Mouse (Mus musculus): ENCODE measurements around the gene Hist2h3b. TPM values are rescaled to one million over a fixed set of nuclear protein-coding genes. Genes with fewer than 3 reads are reported as not detected.
"Not testable (repeated sequence)": the region's sequence is repeated elsewhere in the genome, so short reads cannot be mapped to it uniquely, and the experiment has no call there.

Hist2h3b gene
- polyA plus RNA-seq, 1 experiment from 2014 or later, result 97.1 TPM

DNA sequence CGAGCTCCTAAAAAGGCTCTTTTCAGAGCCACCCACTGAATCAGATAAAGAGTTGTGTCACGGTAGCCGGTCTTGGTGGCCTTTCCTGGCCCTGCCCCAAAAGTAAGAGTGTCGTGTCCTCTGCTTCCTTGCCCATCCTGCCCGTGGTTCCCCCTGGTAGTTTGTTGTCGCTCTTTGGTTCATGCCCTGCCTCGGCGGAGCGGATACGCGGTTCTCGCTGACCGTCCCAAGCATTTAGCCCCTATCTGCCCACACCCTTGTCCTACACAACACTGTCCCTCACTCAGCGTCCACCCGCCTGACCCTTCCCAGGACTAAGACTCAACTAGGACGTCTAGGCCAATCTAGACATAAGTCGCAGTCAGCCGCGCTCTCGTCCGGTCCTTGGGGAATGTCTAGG is 22.4 kb upstream of the Hist2h3b start:
- H3K9ac ChIP-seq (ENCODE audit: low read length), result not testable (repeated sequence)
- Histone ChIP-seq H3K4me2 (0 out of 2 replicates have a peak overlapping the region, but pooled peaks have one; percentile 28), H3K4me1 (ENCODE audit: control insufficient read depth, insufficient read depth, low read length) (peaks cover 16% of the 10 kb centered on the region)

DNA sequence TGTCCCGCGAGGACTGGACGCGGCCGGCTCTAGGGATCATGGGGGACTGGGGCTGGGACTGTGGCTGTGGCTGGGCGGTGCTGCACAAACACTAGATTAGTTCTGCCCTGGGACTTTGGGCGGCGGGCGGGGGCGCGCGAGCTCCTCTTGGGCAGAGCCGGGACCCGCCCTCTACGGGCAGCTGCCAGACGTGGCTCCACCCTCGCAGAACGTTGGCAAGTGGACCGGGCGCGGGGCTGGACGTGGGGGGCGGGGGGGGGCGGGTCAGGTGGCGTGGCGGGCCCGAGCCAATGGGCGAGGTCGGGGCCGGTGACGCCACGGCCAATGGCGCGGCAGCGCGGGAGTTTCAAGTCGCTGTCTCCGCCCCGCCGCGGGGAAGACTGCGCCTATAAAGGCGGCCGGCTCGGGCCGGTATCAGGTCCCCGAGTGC is 22.0 kb upstream of the Hist2h3b start, which contains the start of gene Hist2h3c1:
Gene Hist2h3c1, plus strand, starts transcription at position 259 of the 430 bp plus-strand sequence.
- Histone ChIP-seq H3K4me2 (peak within 1 kb of the TSS; percentile 59), H3K9ac (ENCODE audit: low read length) (peak within 1 kb of the TSS; percentile 78), H3K27ac (ENCODE audit: low read depth, low read length) (peak within 1 kb of the TSS; percentile 82), H3K4me1 (ENCODE audit: control insufficient read depth, insufficient read depth, low read length) (peaks cover 16% of the 10 kb centered on the region), H3K4me3 (ENCODE audit: low read depth, low read length) (peak within 1 kb of the TSS; percentile 41)
- not testable (repeated sequence) for DNase-seq (ENCODE audit: low spot score, missing footprints); H3K9me3 ChIP-seq (ENCODE audit: control insufficient read depth, low read length); H3K36me3 ChIP-seq (ENCODE audit: control insufficient read depth, insufficient read depth, low read length); H3K27me3 ChIP-seq (ENCODE audit: control insufficient read depth, insufficient read depth, low read length)
- ATAC-seq (ENCODE audit: low FRiP score), result peak; percentile 93
- no CpG with 5 or more reads among the region's 47 CpGs for WGBS

More for the DNA sequence above, 22.4 kb upstream of the Hist2h3b start:
- not testable (repeated sequence) for H3K27ac ChIP-seq (ENCODE audit: low read depth, low read length); H3K27me3 ChIP-seq (ENCODE audit: control insufficient read depth, insufficient read depth, low read length); DNase-seq (ENCODE audit: low spot score, missing footprints); H3K36me3 ChIP-seq (ENCODE audit: control insufficient read depth, insufficient read depth, low read length); ATAC-seq (ENCODE audit: low FRiP score); H3K9me3 ChIP-seq (ENCODE audit: control insufficient read depth, low read length)
- 0 out of 2 replicates have a peak overlapping the region, but pooled peaks have one; percentile 22 for H3K4me3 ChIP-seq (ENCODE audit: low read depth, low read length)
- 0% methylated on average over 10 of the region's 21 CpGs for WGBS

DNA sequence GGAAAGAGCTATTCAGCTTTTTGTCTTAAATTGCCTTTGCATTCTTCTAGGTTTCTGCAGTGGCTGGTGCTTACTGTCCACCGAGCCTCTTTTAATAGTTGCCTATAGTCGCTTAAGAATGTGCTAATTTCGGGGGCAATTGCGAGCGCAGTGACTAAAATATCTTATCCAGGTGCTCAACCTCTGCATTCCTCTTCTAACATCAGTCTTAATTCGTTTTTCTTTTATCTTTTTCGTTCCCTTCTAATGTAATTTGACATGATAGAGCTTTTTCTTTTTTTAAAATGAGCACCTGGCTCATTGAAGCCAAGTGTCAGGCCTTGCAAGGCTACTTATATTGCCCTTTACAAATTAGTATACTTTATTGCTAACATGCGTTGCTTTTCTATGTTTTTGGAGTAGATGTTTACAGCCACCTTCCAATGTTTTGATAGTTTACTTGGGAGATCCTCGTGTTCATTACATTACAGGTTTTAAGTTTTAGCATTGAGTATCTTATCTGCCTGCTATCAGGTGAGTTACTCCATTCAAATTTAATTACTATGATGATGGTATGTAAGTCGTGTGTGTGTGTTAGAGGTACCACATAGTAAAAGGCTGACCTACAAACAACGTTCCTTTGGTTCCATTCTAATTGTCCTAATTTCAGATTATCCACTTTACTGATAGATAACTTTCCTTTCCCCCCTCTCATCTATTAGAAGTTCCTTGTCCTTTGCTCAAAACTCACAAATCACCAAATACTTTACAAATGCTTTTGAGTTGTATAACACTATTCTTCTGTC is 20.9 kb upstream of the Hist2h3b start:
- Histone ChIP-seq H3K9me3 (ENCODE audit: control insufficient read depth, low read length) (no peaks in the 10 kb centered on the region), H3K27ac (ENCODE audit: low read depth, low read length) (peak overlapping the region; percentile 82), H3K4me3 (ENCODE audit: low read depth, low read length) (peak overlapping the region; percentile 41), H3K4me1 (ENCODE audit: control insufficient read depth, insufficient read depth, low read length) (peaks cover 16% of the 10 kb centered on the region), H3K4me2 (peak overlapping the region; percentile 59), H3K9ac (ENCODE audit: low read length) (peak overlapping the region; percentile 78), H3K36me3 (ENCODE audit: control insufficient read depth, insufficient read depth, low read length) (no peaks in the 10 kb centered on the region), H3K27me3 (ENCODE audit: control insufficient read depth, insufficient read depth, low read length) (no peaks in the 10 kb centered on the region)
- ATAC-seq (ENCODE audit: low FRiP score) (no peak), DNase-seq (ENCODE audit: low spot score, missing footprints) (peak; percentile 93)
- WGBS, result 2% methylated on average over 11 of the region's 11 CpGs

DNA sequence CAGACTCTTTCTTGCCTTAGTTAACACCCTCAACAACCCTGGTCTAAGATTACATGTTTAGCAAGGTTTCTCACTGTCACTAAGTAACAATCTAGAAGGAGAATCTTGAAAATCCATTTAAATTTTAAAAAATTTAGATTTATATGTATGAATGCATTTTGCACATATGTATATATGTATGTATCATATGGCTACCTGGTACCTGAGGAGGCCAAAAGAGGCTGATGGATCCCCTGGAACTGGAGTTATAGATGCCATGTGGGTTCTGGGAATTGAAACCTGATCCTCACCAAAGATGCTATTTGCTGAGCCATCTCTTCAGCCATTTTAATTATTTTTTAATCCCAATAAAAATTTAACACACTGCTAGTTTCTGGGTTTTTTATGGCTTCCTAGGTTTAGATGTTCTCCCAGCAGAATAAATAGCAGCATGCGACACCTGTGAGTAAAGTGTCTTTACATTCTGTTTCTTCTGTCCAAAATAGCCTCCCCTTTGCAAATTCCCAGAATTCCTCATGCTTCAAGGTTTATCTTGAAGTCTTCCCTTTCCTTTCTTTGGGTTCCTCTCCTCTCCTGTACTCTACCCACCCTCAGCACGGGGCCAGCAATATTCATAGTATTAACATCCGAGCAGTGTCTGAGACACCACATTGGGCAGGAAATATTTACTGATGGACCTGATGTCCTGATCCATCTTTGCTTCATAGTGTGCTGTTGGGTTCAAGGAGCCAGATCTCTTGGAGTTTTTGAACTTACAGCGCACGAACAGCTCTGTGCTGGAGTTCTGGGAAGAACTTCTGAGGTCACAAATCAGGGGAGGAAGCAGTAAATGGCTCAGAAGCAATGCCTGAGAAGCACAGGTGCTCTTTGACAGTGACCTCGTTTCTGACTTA is 20.1 kb upstream of the Hist2h3b start:
- Histone ChIP-seq H3K27me3 (ENCODE audit: control insufficient read depth, insufficient read depth, low read length) (no peaks in the 10 kb centered on the region), H3K27ac (ENCODE audit: low read depth, low read length) (peak overlapping the region; percentile 30; the same call in 1 of the 2 replicates), H3K9me3 (ENCODE audit: control insufficient read depth, low read length) (no peaks in the 10 kb centered on the region), H3K4me2 (peak overlapping the region; percentile 59), H3K4me3 (ENCODE audit: low read depth, low read length) (peak overlapping the region; percentile 41; the same call in 1 of the 2 replicates), H3K9ac (ENCODE audit: low read length) (peak overlapping the region; percentile 78), H3K36me3 (ENCODE audit: control insufficient read depth, insufficient read depth, low read length) (no peaks in the 10 kb centered on the region), H3K4me1 (ENCODE audit: control insufficient read depth, insufficient read depth, low read length) (peaks cover 16% of the 10 kb centered on the region)
- 58% methylated on average over 6 of the region's 6 CpGs for WGBS
- DNase-seq (ENCODE audit: low spot score, missing footprints) (peak; percentile 88), ATAC-seq (ENCODE audit: low FRiP score) (no peak)

DNA sequence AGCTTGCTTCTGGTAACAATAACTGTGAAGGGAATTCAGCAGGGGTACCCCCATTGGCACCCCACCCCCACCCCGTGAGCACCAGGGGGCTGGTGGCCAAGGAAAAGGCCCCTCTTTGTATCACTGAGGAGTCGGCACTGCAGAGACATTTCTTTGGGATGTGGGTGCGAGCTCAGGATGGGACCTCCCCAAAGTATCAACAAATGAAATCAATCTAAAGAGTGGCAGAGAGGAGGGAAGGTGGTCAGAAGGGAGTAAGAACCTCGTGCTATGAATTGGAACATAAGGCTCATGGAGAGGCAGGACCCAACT is 19.5 kb upstream of the Hist2h3b start:
- Histone ChIP-seq H3K4me2 (peak overlapping the region; percentile 59; the same call in 1 of the 2 replicates), H3K27ac (ENCODE audit: low read depth, low read length) (peak overlapping the region; percentile 30; the same call in 1 of the 2 replicates)
- ATAC-seq (ENCODE audit: low FRiP score), result no peak

DNA sequence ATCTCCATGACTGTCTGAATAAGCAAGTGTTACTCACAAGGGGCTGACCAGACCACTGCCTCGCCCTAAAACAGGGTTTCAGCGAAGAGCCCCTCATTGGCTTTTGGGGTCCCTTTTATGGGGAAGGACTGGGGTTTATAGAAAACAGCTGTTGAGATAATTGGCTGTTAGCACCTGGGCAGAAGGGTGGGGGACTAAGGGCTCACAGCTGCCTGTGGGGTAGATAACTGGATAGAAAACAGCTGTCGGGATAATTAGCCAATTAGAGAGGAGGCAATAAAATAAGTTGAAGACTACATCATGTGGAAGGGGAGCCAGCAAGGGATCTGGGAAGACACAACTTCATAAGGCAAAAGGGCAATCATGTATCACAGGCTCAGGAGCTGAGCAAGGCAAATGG is 17.6 kb upstream of the Hist2h3b start:
- H3K9me3 ChIP-seq (ENCODE audit: control insufficient read depth, low read length), result no peaks in the 10 kb centered on the region
- ATAC-seq (ENCODE audit: low FRiP score) (no peak), DNase-seq (ENCODE audit: low spot score, missing footprints) (no peak)
- H3K36me3 ChIP-seq (ENCODE audit: control insufficient read depth, insufficient read depth, low read length), result no peaks in the 10 kb centered on the region
- no peak overlapping the region for H3K9ac ChIP-seq (ENCODE audit: low read length)
- no peaks in the 10 kb centered on the region for H3K27me3 ChIP-seq (ENCODE audit: control insufficient read depth, insufficient read depth, low read length)
- peaks cover 8% of the 10 kb centered on the region for H3K4me1 ChIP-seq (ENCODE audit: control insufficient read depth, insufficient read depth, low read length)
- no peak overlapping the region for H3K4me2 ChIP-seq
- 83% methylated on average over 3 of the region's 3 CpGs for WGBS
- H3K4me3 ChIP-seq (ENCODE audit: low read depth, low read length), result no peak overlapping the region
- H3K27ac ChIP-seq (ENCODE audit: low read depth, low read length), result no peak overlapping the region

More for the DNA sequence above, 19.5 kb upstream of the Hist2h3b start:
- Histone ChIP-seq H3K27me3 (ENCODE audit: control insufficient read depth, insufficient read depth, low read length) (no peaks in the 10 kb centered on the region), H3K9me3 (ENCODE audit: control insufficient read depth, low read length) (no peaks in the 10 kb centered on the region), H3K9ac (ENCODE audit: low read length) (no peak overlapping the region), H3K4me3 (ENCODE audit: low read depth, low read length) (no peak overlapping the region), H3K36me3 (ENCODE audit: control insufficient read depth, insufficient read depth, low read length) (no peaks in the 10 kb centered on the region), H3K4me1 (ENCODE audit: control insufficient read depth, insufficient read depth, low read length) (peaks cover 16% of the 10 kb centered on the region)
- peak; percentile 82 for DNase-seq (ENCODE audit: low spot score, missing footprints)
- WGBS, result 52% methylated on average over 4 of the region's 4 CpGs

DNA sequence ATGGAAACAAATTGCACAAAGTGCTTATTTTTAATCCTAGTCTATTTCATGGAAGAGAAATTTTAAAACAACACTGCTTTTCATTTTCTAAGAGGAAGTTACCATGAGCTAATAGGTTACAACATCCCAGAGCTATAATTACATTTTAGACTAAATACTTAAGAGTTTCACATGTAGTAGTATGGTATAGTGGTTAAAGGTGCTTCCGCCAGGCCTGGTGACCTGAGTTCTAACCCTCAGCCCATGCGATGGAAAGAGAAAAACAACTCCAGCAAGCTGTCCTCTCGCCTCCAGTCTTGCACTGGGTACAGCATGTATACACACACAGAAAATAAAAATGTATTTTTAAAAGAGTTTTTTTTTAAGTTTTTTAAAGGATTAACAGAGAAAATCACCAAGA is 16.7 kb upstream of the Hist2h3b start:
- ATAC-seq (ENCODE audit: low FRiP score) (no peak), DNase-seq (ENCODE audit: low spot score, missing footprints) (no peak)
- Histone ChIP-seq H3K9ac (ENCODE audit: low read length) (no peak overlapping the region), H3K27me3 (ENCODE audit: control insufficient read depth, insufficient read depth, low read length) (no peaks in the 10 kb centered on the region), H3K36me3 (ENCODE audit: control insufficient read depth, insufficient read depth, low read length) (no peaks in the 10 kb centered on the region), H3K27ac (ENCODE audit: low read depth, low read length) (no peak overlapping the region), H3K4me3 (ENCODE audit: low read depth, low read length) (no peak overlapping the region), H3K4me2 (no peak overlapping the region), H3K9me3 (ENCODE audit: control insufficient read depth, low read length) (no peaks in the 10 kb centered on the region), H3K4me1 (ENCODE audit: control insufficient read depth, insufficient read depth, low read length) (peaks cover 8% of the 10 kb centered on the region)
- WGBS, result 86% methylated on average over 3 of the region's 3 CpGs

DNA sequence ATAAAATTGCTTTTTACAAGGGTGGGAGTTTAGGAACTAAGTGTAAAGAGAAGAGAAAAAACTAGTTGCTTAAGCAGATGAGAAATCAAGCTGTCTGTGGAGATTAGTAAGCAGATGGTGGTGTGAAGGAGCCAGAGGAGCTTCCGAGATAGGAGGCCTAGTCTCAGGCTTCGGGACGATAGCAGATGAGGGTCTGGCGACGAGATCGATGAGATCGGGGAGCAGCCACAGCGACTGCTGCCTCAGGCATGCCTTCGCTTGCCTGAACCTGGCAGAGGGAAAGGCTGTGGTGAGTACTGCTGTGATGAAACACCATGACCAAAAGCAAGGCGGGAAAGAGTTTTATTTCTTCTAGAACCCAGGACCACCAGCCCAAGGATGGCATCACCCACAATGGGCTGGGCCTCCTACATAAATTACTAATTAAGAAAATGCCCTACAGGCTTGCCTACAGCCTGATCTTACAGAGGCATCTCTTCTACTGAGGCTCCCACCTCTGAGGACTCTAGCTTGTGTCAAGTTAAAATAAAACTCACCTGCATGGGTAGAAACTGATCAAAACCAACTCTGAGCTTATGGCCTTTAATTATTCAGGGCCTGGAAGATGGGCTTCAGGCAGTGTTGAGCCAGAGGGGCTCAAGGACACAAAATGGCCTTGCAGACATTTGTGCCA is 13.6 kb upstream of the Hist2h3b start:
- Histone ChIP-seq H3K4me2 (no peak overlapping the region), H3K4me3 (ENCODE audit: low read depth, low read length) (no peak overlapping the region), H3K9ac (ENCODE audit: low read length) (no peak overlapping the region), H3K27me3 (ENCODE audit: control insufficient read depth, insufficient read depth, low read length) (no peaks in the 10 kb centered on the region), H3K36me3 (ENCODE audit: control insufficient read depth, insufficient read depth, low read length) (no peaks in the 10 kb centered on the region), H3K4me1 (ENCODE audit: control insufficient read depth, insufficient read depth, low read length) (no peaks in the 10 kb centered on the region), H3K27ac (ENCODE audit: low read depth, low read length) (no peak overlapping the region), H3K9me3 (ENCODE audit: control insufficient read depth, low read length) (no peaks in the 10 kb centered on the region)
- ATAC-seq (ENCODE audit: low FRiP score) (no peak), DNase-seq (ENCODE audit: low spot score, missing footprints) (no peak)
- WGBS, result 56% methylated on average over 10 of the region's 10 CpGs
